Mouse (Mus musculus) cerebellum, adult 11 months (tissue): ENCODE results near the gene Slc2a4.
A peak's percentile ranks its signal among the peaks of the same experiment; 100 is the strongest.
"Not testable (repeated sequence)": the region's sequence is repeated elsewhere in the genome, so short reads cannot be mapped to it uniquely, and the experiment has no call there.

Source experiments
- DNase-seq: peaks from one replicate; pipeline ENCODE4 v3.0.0; 2022

Slc2a4 gene

DNA sequence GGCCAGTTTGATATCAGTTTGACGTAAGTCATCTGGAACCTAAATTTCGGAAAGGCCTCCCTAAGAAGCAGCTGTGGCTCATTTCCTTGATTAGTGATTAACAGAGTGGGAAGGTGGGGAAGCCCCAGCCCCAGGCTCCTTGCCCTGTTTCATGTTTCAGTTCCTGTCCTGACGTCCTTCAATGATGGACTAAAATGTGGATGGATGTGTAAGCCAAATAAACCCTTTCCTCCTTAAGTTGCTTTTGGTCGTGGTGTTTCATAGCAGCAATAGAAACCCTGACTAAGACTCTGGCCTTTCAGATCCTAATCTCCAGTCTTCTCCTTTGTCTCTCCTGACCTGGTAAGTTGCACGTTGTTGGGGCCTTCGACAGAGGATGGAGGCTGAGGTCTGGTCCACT, 22.2 kb upstream of the Slc2a4 start:
- no peak for DNase-seq

DNA sequence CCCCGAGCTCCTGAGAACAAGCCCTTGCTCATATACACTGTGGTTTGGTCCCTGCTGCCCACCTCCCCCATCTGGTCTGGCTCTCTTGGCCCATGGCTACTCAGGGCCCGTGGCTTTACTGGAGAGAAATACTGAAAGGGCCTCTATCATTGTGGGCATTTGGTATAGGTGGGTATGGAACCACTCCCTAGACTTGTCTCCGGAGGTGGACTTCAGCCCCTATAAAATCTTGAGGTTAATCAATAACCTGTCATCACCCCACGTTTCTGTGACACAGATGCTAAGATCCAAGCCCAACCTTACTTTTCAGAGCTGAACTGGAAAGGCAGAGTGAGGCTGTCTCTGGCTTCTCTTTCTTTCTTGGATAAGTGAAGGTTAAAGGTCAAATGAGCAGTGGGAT, 20.8 kb upstream of the Slc2a4 start:
- DNase-seq, result no peak

- DNase-seq, result no peak
Observed at GRCm38 (mm10) chr11:69966860-69967517, 19.0 kb upstream of the Slc2a4 start.

DNA sequence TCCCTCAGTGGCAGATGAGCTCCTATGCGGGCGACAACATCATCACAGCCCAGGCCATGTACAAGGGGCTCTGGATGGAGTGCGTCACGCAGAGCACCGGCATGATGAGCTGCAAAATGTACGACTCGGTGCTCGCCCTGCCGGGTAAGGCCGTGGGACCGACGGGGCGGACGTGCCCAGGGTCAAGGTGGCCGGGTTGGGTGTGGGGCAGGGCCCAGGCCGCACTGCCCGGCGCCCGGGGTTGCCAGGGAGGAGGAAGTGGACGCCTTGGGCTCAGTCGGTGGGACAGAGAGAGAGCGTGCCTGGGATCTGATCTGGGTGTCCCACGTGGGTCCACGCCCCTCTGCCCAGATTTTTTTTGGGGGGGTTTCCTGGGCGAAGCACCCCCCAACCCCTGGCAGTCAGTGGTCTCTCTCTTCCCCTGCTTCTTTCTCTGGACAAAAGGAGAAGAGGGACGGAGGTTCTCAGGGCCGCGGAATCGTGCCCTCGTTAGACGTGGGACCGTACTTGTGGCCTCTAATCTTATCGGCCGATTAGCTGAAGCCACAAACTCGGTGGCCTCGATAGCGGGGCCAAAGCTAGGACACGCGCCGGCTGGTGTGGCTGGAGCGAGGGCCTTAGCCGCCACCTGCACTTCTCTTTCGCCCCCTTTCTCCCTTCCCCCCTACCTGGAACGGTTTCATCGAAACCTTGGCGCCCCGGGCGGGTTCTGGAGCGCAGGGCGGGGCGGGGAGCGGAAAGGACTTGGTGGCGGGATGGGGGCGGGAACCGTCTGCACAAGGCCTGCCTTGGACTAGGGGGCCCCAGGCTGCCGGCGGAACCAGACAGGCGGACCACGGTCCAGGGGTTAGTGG, 18.2 kb upstream of the Slc2a4 start:
- no peak for DNase-seq

GRCm38 (mm10) chr11:69965271-69966005, 17.4 kb upstream of the Slc2a4 start:
- no peak for DNase-seq

DNA sequence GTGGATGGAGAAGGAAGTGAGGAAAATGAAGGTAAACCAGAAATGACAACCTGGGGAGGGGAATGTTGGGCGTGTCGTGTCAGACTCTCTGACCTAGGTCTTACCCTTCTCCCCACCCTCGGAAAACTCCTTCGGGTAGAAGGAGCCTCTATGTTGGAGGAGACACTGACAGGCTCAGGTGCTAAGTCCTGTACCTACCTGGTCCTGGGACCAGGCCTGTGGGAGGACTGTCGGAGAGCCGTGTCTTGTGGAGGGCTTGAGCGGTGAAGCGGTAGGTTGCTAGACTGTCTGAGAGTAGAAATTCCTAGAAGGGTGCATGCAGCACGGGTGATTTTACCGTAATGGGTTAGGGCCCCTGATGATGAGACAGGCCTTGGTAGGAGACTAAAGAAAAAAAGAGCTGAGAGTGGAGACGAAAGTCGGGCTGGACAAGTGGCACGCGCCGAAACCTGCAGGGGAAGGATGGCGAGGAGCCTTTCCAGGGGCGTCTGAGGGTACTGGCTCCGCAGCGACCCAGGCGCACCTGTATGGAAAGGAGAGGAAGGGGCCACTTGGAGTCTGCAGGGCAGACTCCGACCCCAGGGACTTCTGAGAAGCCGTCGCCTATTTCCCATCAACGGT, 16.8 kb upstream of the Slc2a4 start, which contains the start of gene Cldn7:
TSS of gene Cldn7 (plus strand) at position 130 of the 621 bp plus-strand sequence.
- DNase-seq, result no peak

GRCm38 (mm10) chr11:69961841-69962240, 13.9 kb upstream of the Slc2a4 start:
- DNase-seq, result no peak

DNA sequence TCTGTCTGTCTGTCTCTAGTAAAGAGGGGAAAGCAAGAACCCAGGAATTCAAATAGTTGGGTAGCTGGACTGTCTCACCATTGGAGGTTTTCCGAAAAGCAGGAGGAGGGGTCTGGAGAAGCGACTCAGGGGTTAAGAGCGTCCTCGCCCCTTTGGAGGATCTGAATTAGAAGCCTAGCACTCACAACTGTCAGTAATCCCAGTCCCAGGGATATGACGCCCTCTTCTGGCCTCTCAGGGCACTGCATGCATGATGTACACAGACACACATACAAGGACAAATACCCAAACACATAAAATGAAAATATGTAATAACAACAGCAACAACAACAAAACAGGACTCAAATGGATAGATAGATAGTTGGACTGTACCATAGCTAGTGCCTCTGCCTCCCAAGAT, 12.6 kb upstream of the Slc2a4 start:
- DNase-seq, result no peak

DNA sequence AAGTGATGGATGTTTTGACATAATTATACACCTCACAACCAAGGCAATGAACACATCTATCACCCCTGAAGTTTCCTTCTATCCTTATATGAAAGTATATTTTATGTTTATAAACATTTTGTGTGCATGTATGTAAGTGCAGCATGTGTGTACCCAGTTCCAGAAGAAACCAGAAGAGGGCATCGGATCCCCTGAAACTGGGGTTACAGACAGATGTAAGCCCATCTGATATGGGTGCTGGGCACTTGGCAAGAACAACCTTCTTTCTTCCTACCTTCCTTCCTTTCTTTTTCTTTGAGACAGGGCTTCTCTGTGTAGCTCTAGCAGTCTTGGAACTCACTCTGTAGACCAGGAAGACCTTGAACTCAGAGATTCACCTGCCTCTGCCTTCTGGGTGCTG, 8.2 kb upstream of the Slc2a4 start:
- DNase-seq, result no peak

DNA sequence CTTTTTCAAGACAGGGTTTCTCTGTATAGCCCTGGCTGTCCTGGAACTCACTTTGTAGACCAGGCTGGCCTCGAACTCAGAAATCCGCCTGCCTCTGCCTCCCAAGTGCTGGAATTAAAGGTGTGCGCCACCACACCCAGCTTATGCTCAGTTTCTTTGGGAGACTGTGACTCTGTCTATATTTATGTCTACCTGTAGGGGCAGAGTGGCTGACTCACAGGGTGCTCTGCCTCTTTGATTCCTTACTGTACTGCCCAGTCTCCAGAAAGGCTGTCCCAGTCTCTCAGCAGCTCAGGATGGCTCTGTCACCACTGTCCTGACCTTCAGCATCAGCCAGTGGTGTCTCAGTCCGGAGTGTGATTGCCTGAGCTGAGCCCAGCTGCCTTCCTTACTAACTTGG, 7.6 kb upstream of the Slc2a4 start:
- not testable (repeated sequence) for DNase-seq

GRCm38 (mm10) chr11:69953267-69953915, 5.4 kb upstream of the Slc2a4 start:
- no peak for DNase-seq

DNA sequence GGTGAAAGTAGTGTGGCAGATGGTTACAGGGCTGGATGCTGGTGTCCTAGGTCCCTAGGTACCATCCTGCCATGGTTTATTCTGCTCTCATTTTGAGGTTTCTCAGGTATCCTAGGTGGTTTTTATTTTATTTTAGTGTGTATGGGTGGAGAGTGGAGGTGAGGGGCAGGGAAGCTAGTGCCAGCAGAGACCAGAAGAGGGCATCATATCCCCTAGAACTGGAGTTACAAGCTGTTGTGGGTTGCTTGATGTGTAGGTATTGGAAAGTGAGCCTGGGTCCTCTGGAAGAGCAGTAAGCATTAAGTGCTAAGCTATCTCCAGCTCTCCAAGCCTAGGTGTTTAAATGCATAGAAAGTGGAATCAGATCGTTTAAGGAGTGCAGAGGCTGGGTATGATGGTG, 4.3 kb upstream of the Slc2a4 start:
- DNase-seq, result no peak

- no peak for DNase-seq
Observed at GRCm38 (mm10) chr11:69950807-69951459, 2.9 kb upstream of the Slc2a4 start.

DNA sequence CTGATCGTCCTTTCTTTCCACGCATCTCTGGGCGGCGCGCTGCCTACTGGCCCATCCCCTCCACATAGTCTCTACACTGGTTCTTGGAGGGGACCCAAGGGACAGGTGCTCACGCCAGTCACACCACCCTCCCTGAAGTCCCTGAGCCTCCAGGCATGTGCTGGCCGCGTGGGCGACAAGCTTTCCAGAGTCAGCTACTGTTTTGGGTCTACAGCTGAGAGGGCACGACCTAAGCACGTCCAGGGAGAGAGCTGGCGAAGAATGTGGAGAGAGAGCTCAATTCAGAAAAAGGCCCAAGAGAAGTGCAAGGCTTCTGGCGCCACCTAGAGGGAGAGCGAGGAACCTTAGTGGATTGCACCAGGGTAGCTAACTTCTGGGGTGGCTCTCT, 769 bp upstream of the Slc2a4 start:
- DNase-seq, result peak; percentile 70

GRCm38 (mm10) chr11:69947337-69948065, 487 bp downstream of the Slc2a4 start:
- no peak for DNase-seq

DNA sequence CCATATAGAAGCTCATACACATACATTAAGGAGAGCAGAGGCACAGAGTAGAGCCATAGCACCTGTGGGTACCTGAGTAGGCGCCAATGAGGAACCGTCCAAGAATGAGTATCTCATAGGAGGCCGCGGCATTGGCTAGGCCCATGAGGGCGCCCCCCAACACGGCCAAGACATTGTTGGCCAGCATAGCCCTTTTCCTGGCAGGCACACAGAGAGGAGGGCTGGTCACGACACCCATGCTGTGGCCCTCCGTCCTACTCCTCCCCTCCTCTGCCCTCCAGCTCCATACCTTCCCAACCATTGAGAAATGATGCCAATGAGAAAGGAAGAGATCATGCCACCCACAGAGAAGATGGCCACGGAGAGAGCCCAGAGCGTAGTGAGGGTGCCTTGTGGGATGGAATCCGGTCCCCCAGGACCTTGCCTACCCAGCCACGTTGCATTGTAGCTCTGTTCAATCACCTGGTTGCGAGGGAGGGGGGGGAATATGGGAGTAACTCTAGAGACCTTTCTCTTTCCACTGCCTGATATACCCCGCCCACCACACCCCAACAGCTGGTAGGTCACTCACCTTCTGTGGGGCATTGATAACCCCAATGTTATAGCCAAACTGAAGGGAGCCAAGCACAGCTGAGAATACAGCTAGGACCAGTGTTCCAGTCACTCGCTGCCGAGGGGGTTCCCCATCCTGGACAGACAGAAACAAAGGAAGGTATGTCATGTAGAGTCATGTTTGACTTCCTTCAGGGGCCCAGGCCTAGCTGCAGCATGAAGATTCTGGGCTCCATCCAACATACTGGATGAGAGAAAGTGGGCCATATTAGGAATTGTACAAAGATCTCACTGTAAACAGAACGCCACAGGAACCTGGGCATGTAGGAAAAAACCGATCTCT, 1.7 kb downstream of the Slc2a4 start:
- DNase-seq, result no peak

GRCm38 (mm10) chr11:69945216-69945615, 2.8 kb downstream of the Slc2a4 start:
- DNase-seq, result no peak

GRCm38 (mm10) chr11:69940962-69941361, 7.0 kb downstream of the Slc2a4 start:
- no peak for DNase-seq

DNA sequence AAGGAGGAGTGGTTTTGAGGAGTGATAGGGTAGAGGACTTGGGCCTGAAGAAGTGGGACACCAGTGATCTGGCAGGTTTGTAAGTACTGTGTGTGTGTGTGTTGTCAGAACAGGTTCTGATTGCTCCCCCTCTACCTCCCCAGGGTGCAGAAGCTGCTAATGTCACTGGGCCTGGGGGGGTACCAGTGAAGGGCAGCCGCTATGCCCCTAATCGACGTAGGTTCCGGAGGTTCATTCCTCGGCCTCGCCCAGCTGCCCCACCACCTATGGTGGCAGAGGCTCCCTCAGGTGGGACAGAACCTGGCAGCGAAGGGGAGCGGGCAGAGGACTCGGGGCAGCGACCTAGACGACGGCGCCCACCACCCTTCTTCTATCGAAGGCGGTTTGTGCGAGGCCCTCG, 8.3 kb downstream of the Slc2a4 start:
- no peak for DNase-seq

- no peak for DNase-seq
Observed at GRCm38 (mm10) chr11:69939181-69939580, 8.8 kb downstream of the Slc2a4 start.
